Mouse (Mus musculus) hindbrain, embryonic 11.5 days (tissue): Measurements from ENCODE around the gene Ddo. TPM values are rescaled to one million over a fixed set of nuclear protein-coding genes. Genes with fewer than 3 reads are reported as not detected.

Source experiments
- ATAC-seq: fragments of 200-750 bp; cut with Nextera tagmentation; 2 replicates; pipeline ENCODE4 v1.8.0; 2017; ENCODE audit warnings: mild to moderate bottlenecking, moderate TSS enrichment, moderate library complexity; ENCODE audit not compliant: low FRiP score
- DNase-seq: peaks from one replicate; pipeline ENCODE4 v3.0.0-alpha.2; 2015; ENCODE audit warnings: low spot score
- H3K27ac ChIP-seq: fragments of 300-500 bp; sonication (generic); 2 replicates; pipeline ENCODE4 v1.5.1; 2014; ENCODE audit warnings: mild to moderate bottlenecking, low read depth, low read length
- H3K27me3 ChIP-seq: fragments of 300-500 bp; sonication (generic); 2 replicates; pipeline ENCODE4 v1.6.1; 2014; ENCODE audit warnings: mild to moderate bottlenecking, low read length, moderate library complexity, mixed read lengths; ENCODE audit not compliant: control insufficient read depth, insufficient read depth
- H3K36me3 ChIP-seq: fragments of 300-500 bp; sonication (generic); 2 replicates; pipeline ENCODE4 v1.6.1; 2014; ENCODE audit warnings: mild to moderate bottlenecking, low read length, moderate library complexity, mixed read lengths; ENCODE audit not compliant: control insufficient read depth, insufficient read depth
- H3K4me1 ChIP-seq: fragments of 300-500 bp; sonication (generic); replicated peaks from 2 replicates; pipeline ENCODE4 v1.6.1; 2014; ENCODE audit warnings: low read length, mixed read lengths; ENCODE audit not compliant: control insufficient read depth, insufficient read depth
- H3K4me2 ChIP-seq: fragments of 300-500 bp; sonication (generic); replicated peaks from 2 replicates; pipeline ENCODE4 v1.6.1; 2014; ENCODE audit warnings: mild to moderate bottlenecking, low read depth, low read length
- H3K4me3 ChIP-seq: fragments of 300-500 bp; sonication (generic); 2 replicates; pipeline ENCODE4 v1.5.1; 2014; ENCODE audit warnings: low read depth, low read length
- H3K9ac ChIP-seq: fragments of 300-500 bp; sonication (generic); 2 replicates; pipeline ENCODE4 v1.6.1; 2014; ENCODE audit warnings: low read depth, low read length
- H3K9me3 ChIP-seq: fragments of 300-500 bp; sonication (generic); 2 replicates; pipeline ENCODE4 v1.6.1; 2016; ENCODE audit warnings: low read length; ENCODE audit not compliant: control insufficient read depth
- WGBS: fragments of 180-500 bp; shearing (Covaris S2); extraction: QIAGEN DNeasy Blood & Tissue Kit; methylation state at CpG from one replicate; pipeline ENCODE4 v1.1.7; 2014; 5-methylcytosine and 5-hydroxymethylcytosine counted together
- polyA plus RNA-seq: library from polyadenylated mRNA; unstranded; fragments of >200 nt; fragmentation: Nextera tagmentation; extraction: Ambion mirVana; gene quantifications from 2 replicates; pipeline ENCODE4 v1.2.1, GENCODE M21; 2014

Ddo gene
- polyA plus RNA-seq, 1 experiment from 2014 or later = 0.17 TPM

GRCm38 (mm10) chr10:40716713-40717112 lies 86.9 kb downstream of the Ddo start:
- ATAC-seq (no peak), DNase-seq (no peak)
- no peak overlapping the region for H3K4me2 ChIP-seq
- H3K9ac ChIP-seq = no peak overlapping the region
- H3K27ac ChIP-seq = no peak overlapping the region
- H3K4me1 ChIP-seq = no peaks in the 10 kb centered on the region
- no peaks in the 10 kb centered on the region for H3K27me3 ChIP-seq
- H3K9me3 ChIP-seq = no peaks in the 10 kb centered on the region
- H3K36me3 ChIP-seq = no peaks in the 10 kb centered on the region
- WGBS = 91% methylated on average over 3 of the region's 3 CpGs
- H3K4me3 ChIP-seq = no peak overlapping the region

- no peak overlapping the region for H3K9ac ChIP-seq
- no peaks in the 10 kb centered on the region for H3K4me1 ChIP-seq
- no peaks in the 10 kb centered on the region for H3K36me3 ChIP-seq
- H3K9me3 ChIP-seq = no peaks in the 10 kb centered on the region
- H3K27ac ChIP-seq = no peak overlapping the region
- DNase-seq = no peak
- no peak overlapping the region for H3K4me3 ChIP-seq
- H3K27me3 ChIP-seq = no peaks in the 10 kb centered on the region
- 96% methylated on average over 13 of the region's 13 CpGs for WGBS
- ATAC-seq = no peak
- H3K4me2 ChIP-seq = no peak overlapping the region
These were observed 88.6 kb downstream of the Ddo start for GRCm38 (mm10) chr10:40718362-40718761.

- H3K27ac ChIP-seq = no peak overlapping the region
- H3K9me3 ChIP-seq = no peaks in the 10 kb centered on the region
- H3K4me3 ChIP-seq = no peak overlapping the region
- DNase-seq (no peak), ATAC-seq (no peak)
- no peak overlapping the region for H3K9ac ChIP-seq
- H3K4me2 ChIP-seq = no peak overlapping the region
- H3K27me3 ChIP-seq = no peaks in the 10 kb centered on the region
- H3K4me1 ChIP-seq = 0 out of 2 replicates have a peak, but pooled peaks cover 2% of the 10 kb centered on the region
- WGBS = 84% methylated on average over 6 of the region's 6 CpGs
- H3K36me3 ChIP-seq = no peaks in the 10 kb centered on the region
These were observed 89.3 kb downstream of the Ddo start for GRCm38 (mm10) chr10:40719062-40719461.

DNA sequence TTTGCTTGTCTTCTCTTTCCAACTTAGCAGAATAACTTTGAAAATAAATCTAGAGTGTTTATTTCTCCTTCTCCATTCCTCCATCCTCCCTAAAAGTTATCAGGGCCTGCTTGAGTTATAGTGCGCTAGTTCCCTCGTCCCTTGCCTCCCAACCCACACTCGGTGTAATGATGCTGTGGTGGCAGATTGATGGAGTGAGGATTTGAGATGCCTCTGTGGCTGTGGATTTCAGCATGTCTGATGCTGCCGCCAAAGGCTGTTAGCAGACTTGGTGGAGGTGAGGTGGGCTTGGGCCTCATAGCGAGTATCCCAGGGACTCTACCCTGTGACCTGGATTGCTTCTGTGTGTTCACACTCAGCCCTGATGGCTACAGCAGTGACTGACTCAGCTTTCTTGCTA lies 91.1 kb downstream of the Ddo start:
- no peak overlapping the region for H3K27ac ChIP-seq
- H3K4me3 ChIP-seq = no peak overlapping the region
- DNase-seq (no peak), ATAC-seq (no peak)
- no peak overlapping the region for H3K9ac ChIP-seq
- 77% methylated on average over 5 of the region's 5 CpGs for WGBS
- H3K36me3 ChIP-seq = no peaks in the 10 kb centered on the region
- H3K27me3 ChIP-seq = no peaks in the 10 kb centered on the region
- 0 out of 2 replicates have a peak, but pooled peaks cover 2% of the 10 kb centered on the region for H3K4me1 ChIP-seq
- H3K9me3 ChIP-seq = no peaks in the 10 kb centered on the region
- H3K4me2 ChIP-seq = no peak overlapping the region

GRCm38 (mm10) chr10:40724342-40724741 lies 94.5 kb downstream of the Ddo start:
- peaks cover 8% of the 10 kb centered on the region for H3K4me1 ChIP-seq
- H3K27me3 ChIP-seq = no peaks in the 10 kb centered on the region
- 27% methylated on average over 6 of the region's 6 CpGs for WGBS
- no peak for ATAC-seq
- H3K9ac ChIP-seq = no peak overlapping the region
- H3K4me2 ChIP-seq = no peak overlapping the region
- H3K36me3 ChIP-seq = no peaks in the 10 kb centered on the region
- H3K4me3 ChIP-seq = no peak overlapping the region
- no peaks in the 10 kb centered on the region for H3K9me3 ChIP-seq
- DNase-seq = peak; percentile 19
- H3K27ac ChIP-seq = no peak overlapping the region

- H3K4me1 ChIP-seq = peaks cover 8% of the 10 kb centered on the region
- H3K9me3 ChIP-seq = no peaks in the 10 kb centered on the region
- no peak overlapping the region for H3K4me3 ChIP-seq
- no peak overlapping the region for H3K4me2 ChIP-seq
- no peaks in the 10 kb centered on the region for H3K36me3 ChIP-seq
- DNase-seq (peak; percentile 19), ATAC-seq (no peak)
- WGBS = 46% methylated on average over 4 of the region's 4 CpGs
- H3K27ac ChIP-seq = no peak overlapping the region
- H3K9ac ChIP-seq = no peak overlapping the region
- H3K27me3 ChIP-seq = no peaks in the 10 kb centered on the region
These were observed 95.3 kb downstream of the Ddo start for GRCm38 (mm10) chr10:40725066-40725465.

DNA sequence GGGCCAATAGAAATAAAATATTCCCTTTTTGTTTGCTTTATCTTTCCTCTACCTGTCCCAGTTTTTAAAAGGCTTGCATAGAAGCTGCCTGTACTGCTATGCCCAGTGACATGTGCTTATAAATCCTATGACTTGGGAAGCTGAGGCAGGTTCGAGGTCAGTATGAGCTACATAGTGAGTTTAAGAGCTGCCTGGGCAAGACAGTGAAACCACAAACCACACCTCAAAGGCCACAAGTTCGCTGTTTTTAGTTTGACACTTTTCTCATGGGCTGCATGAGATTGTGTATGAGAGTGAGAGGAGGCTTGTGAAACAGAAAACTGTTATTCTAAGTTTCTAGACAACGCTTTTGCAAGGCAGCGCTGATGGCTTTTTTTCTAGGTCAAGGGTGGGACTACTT lies 95.7 kb downstream of the Ddo start:
- no peaks in the 10 kb centered on the region for H3K9me3 ChIP-seq
- H3K27ac ChIP-seq = no peak overlapping the region
- H3K9ac ChIP-seq = no peak overlapping the region
- H3K36me3 ChIP-seq = no peaks in the 10 kb centered on the region
- DNase-seq (no peak), ATAC-seq (no peak)
- H3K4me3 ChIP-seq = no peak overlapping the region
- H3K27me3 ChIP-seq = no peaks in the 10 kb centered on the region
- WGBS = 86% methylated on average over 4 of the region's 4 CpGs
- no peak overlapping the region for H3K4me2 ChIP-seq
- peaks cover 8% of the 10 kb centered on the region for H3K4me1 ChIP-seq

GRCm38 (mm10) chr10:40726288-40726902 lies 96.6 kb downstream of the Ddo start:
- Histone ChIP-seq H3K4me1 (peaks cover 8% of the 10 kb centered on the region), H3K36me3 (no peaks in the 10 kb centered on the region), H3K27ac (no peak overlapping the region), H3K4me3 (no peak overlapping the region), H3K4me2 (no peak overlapping the region), H3K9ac (no peak overlapping the region), H3K27me3 (no peaks in the 10 kb centered on the region), H3K9me3 (no peaks in the 10 kb centered on the region)
- 65% methylated on average over 11 of the region's 11 CpGs for WGBS
- no peak for ATAC-seq
- DNase-seq = no peak

DNA sequence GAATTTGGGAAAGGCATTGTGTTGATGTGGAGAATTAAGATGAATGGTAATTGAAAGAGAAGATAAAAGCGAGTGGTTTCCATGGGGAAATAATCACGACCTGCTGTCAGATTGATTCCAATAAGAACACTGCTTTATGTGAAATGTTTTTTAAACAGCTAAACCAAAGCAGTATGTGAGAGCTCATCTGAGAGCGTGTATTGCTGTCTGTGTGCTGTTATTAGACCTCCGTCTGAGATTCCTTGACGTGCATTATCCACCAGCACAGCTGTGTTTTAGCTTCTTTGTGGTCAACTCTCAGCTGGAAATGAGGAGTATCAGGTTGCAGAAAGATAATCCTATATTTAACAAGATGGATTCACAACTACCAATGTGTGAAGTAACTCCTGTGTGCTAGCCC lies 97.2 kb downstream of the Ddo start:
- H3K27ac ChIP-seq = no peak overlapping the region
- H3K36me3 ChIP-seq = no peaks in the 10 kb centered on the region
- WGBS = 48% methylated on average over 5 of the region's 5 CpGs
- ATAC-seq (no peak), DNase-seq (no peak)
- no peaks in the 10 kb centered on the region for H3K27me3 ChIP-seq
- H3K9ac ChIP-seq = no peak overlapping the region
- H3K4me2 ChIP-seq = no peak overlapping the region
- H3K9me3 ChIP-seq = no peaks in the 10 kb centered on the region
- peaks cover 8% of the 10 kb centered on the region for H3K4me1 ChIP-seq
- no peak overlapping the region for H3K4me3 ChIP-seq
